Mouse (Mus musculus) liver, embryonic 13.5 days (tissue): ENCODE results near the gene Rmi2. TPM values are rescaled to one million over a fixed set of nuclear protein-coding genes. Genes with fewer than 3 reads are reported as not detected.
"Not testable (repeated sequence)": the region's sequence is repeated elsewhere in the genome, so short reads cannot be mapped to it uniquely, and the experiment has no call there.

Experiments
- ATAC-seq: fragments of 200-750 bp; cut with Nextera tagmentation; 2 replicates; pipeline ENCODE4 v1.8.0; 2017; ENCODE audit warnings: low read depth, mild to moderate bottlenecking, moderate number of reproducible peaks, moderate library complexity
- DNase-seq: peaks from one replicate; pipeline ENCODE4 v3.0.0; 2022
- H3K27ac ChIP-seq: fragments of 300-500 bp; sonication (generic); 2 replicates; pipeline ENCODE4 v1.5.1; 2015; ENCODE audit warnings: moderate library complexity, mild to moderate bottlenecking, inconsistent platforms
- H3K27me3 ChIP-seq: fragments of 300-500 bp; sonication (generic); 2 replicates; pipeline ENCODE4 v1.6.1; 2015; ENCODE audit warnings: mild to moderate bottlenecking, inconsistent platforms
- H3K36me3 ChIP-seq: fragments of 300-500 bp; sonication (generic); 2 replicates; pipeline ENCODE4 v1.6.1; 2015; ENCODE audit warnings: mild to moderate bottlenecking, inconsistent platforms
- H3K4me1 ChIP-seq: fragments of 300-500 bp; sonication (generic); replicated peaks from 2 replicates; pipeline ENCODE4 v1.6.1; 2015; ENCODE audit warnings: inconsistent platforms
- H3K4me2 ChIP-seq: fragments of 300-500 bp; sonication (generic); 2 replicates; pipeline ENCODE4 v1.6.1; 2015; ENCODE audit warnings: inconsistent platforms, mild to moderate bottlenecking, moderate library complexity
- H3K4me3 ChIP-seq: fragments of 300-500 bp; sonication (generic); replicated peaks from 2 replicates; pipeline ENCODE4 v1.5.1; 2015; ENCODE audit warnings: mild to moderate bottlenecking, inconsistent platforms
- H3K9ac ChIP-seq: fragments of 300-500 bp; sonication (generic); 2 replicates; pipeline ENCODE4 v1.6.1; 2015; ENCODE audit warnings: mild to moderate bottlenecking, inconsistent platforms
- H3K9me3 ChIP-seq: fragments of 300-500 bp; sonication (generic); replicated peaks from 2 replicates; pipeline ENCODE4 v1.6.1; 2016; ENCODE audit warnings: inconsistent platforms
- WGBS: fragments of 180-500 bp; shearing (Covaris S2); methylation state at CpG from one replicate; pipeline ENCODE4 v1.1.7; 2015; ENCODE audit not compliant: insufficient replicate concordance; 5-methylcytosine and 5-hydroxymethylcytosine counted together
- polyA plus RNA-seq: library from polyadenylated mRNA; unstranded; fragments of >200 nt; fragmentation: Nextera tagmentation; extraction: Ambion mirVana; gene quantifications from 2 replicates; pipeline ENCODE4 v1.2.1, GENCODE M21; 2015

The Rmi2 gene
- polyA plus RNA-seq, 1 experiment from 2014 or later, result 2.3 TPM

- H3K4me1 ChIP-seq, result peaks cover 17% of the 10 kb centered on the region
- no peak overlapping the region for H3K4me3 ChIP-seq
- no peaks in the 10 kb centered on the region for H3K9me3 ChIP-seq
- no peaks in the 10 kb centered on the region; the same call in 1 of the 2 replicates for H3K36me3 ChIP-seq
- DNase-seq (no peak), ATAC-seq (0 out of 2 replicates have a peak, but pooled peaks have one; percentile 11)
- 78% methylated on average over 6 of the region's 6 CpGs for WGBS
- H3K27ac ChIP-seq, result no peak overlapping the region
- H3K27me3 ChIP-seq, result peaks cover 6% of the 10 kb centered on the region; the same call in 1 of the 2 replicates
- no peak overlapping the region for H3K4me2 ChIP-seq
- no peak overlapping the region for H3K9ac ChIP-seq
Observed at GRCm38 (mm10) chr16:10845952-10846351, 11.1 kb downstream of the Rmi2 start.

DNA sequence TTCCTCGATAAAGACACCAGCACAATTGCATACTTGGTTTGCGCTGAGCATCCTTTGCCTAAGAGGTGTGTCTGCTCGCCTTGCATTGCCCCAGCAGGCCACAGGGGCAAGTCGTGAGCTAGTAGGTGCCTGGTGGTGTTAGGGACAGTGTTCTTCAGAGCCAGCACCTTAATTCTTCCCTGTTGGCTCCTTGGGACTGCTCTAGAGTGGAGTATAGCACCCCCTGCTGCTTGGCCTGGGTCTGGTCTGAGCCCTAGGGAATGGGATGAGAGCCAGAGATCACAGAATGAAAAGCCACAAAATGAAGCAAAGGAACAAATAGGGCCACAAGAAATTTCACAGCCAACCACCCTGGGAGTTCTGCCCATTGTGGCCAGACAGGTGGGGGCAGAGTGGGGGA is 11.6 kb downstream of the Rmi2 start:
- Histone ChIP-seq H3K4me2 (no peak overlapping the region), H3K27ac (no peak overlapping the region), H3K27me3 (peaks cover 6% of the 10 kb centered on the region; the same call in 1 of the 2 replicates), H3K36me3 (no peaks in the 10 kb centered on the region), H3K9me3 (no peaks in the 10 kb centered on the region), H3K4me1 (peaks cover 17% of the 10 kb centered on the region), H3K4me3 (no peak overlapping the region), H3K9ac (no peak overlapping the region)
- peak; percentile 62 for ATAC-seq
- DNase-seq, result peak; percentile 23
- WGBS, result 39% methylated on average over 4 of the region's 4 CpGs

DNA sequence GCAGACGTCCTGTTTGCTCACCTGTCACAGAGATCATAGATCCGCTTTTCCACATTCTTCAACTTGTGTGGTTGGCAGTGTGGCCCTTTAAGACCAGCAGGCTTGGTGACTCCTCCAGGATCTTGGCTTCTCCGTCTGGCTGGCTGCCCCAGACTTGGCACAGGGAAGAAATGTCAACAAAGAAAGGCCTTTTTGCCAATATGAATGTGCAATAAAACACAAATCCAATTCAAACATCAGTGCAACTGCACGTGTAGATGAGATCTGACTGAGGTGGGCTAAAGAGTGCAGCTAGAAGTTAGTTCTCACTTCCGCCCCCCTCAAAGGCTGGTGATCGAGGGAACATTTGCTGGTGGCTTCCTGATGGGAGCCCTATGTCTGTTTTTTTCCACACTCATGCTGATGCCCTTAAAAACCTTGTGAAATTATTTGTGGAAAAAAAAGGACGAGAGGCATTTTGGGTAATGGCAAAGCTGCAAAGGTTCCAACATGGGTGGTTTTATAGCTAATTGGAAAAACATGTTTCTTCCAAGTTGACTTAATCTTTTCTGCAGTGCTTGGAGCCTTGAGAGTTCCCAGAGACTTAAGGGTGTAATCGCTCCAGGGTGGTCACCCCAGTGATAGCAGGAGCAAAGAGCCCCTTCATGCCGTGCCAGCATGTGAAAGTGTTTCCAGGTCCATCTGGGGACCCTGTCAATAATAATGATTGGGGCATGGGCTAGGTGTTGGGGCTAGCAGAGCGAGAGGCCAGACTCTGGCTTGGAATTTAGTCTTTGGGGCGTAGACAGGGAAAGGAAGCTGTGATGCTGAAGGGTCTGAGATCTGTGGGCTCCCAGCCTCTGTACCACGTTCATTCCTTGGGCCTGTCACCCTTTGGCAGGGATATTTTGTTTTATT is 15.4 kb downstream of the Rmi2 start:
- H3K27me3 ChIP-seq, result peaks cover 4% of the 10 kb centered on the region; the same call in 1 of the 2 replicates
- H3K9ac ChIP-seq, result no peak overlapping the region
- H3K4me2 ChIP-seq, result no peak overlapping the region
- no peaks in the 10 kb centered on the region for H3K36me3 ChIP-seq
- H3K4me3 ChIP-seq, result no peak overlapping the region
- no peak for DNase-seq
- 62% methylated on average over 12 of the region's 12 CpGs for WGBS
- no peak overlapping the region for H3K27ac ChIP-seq
- H3K4me1 ChIP-seq, result no peaks in the 10 kb centered on the region
- no peaks in the 10 kb centered on the region for H3K9me3 ChIP-seq
- ATAC-seq, result no peak

DNA sequence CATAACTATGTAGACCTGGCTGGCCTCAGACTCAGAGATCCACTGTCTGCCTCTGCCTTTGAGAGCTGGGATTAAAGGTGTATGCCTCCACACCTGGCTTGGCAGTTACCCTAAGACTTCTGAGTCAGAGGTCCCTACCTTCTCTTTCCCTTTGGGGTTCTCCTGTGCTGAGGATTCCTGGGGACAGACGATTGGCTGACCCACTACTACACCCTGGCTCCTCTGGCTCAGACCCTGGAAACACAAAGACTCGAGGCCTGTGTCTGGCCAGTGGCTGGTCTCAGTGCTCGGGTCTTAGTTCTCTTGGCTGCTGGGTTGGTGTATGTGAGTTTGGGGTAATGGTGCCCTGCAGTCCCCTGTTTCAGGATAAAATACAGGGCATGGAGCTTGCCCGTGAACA is 16.0 kb downstream of the Rmi2 start:
- Histone ChIP-seq H3K4me3 (no peak overlapping the region), H3K27ac (no peak overlapping the region), H3K9me3 (no peaks in the 10 kb centered on the region), H3K36me3 (no peaks in the 10 kb centered on the region), H3K4me2 (no peak overlapping the region), H3K4me1 (no peaks in the 10 kb centered on the region), H3K9ac (no peak overlapping the region), H3K27me3 (peaks cover 2% of the 10 kb centered on the region; the same call in 1 of the 2 replicates)
- ATAC-seq (no peak), DNase-seq (no peak)
- WGBS, result 60% methylated on average over 4 of the region's 4 CpGs

- ATAC-seq, H3K27me3 ChIP-seq: not testable (repeated sequence)
- WGBS, result 70% methylated on average over 10 of the region's 10 CpGs
Observed at GRCm38 (mm10) chr16:10852216-10852615, 17.4 kb downstream of the Rmi2 start.

DNA sequence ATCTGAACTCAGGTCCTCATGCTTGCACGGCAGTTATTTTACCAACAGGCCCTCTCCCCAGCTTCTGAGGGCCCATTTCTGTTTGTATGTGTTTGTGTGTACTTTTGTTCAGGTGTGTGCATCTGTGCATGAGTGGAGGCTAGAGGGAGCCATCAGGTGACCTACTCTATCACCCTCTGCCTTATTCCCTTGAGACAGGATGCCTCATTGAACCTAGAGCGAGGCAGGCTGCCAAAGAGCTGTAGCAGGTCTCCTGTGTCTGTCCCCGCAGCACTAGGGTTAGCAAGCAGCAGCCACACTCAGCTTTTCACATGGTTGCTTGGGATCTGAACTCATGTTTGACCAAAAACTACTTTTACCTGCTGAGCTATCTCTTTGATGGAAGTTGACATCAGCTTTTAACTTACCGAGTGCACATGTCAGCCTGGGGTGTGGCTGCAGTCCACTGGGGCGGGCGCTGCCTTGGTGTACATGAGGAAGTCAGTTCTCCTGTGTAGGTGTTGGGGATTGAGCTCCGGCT is 24.9 kb downstream of the Rmi2 start:
- 76% methylated on average over 7 of the region's 7 CpGs for WGBS
- no peaks in the 10 kb centered on the region for H3K27me3 ChIP-seq
- no peaks in the 10 kb centered on the region for H3K9me3 ChIP-seq
- H3K4me1 ChIP-seq, result 0 out of 2 replicates have a peak, but pooled peaks cover 3% of the 10 kb centered on the region
- DNase-seq (no peak), ATAC-seq (no peak)
- H3K4me2 ChIP-seq, result no peak overlapping the region
- no peaks in the 10 kb centered on the region for H3K36me3 ChIP-seq
- H3K9ac ChIP-seq, result no peak overlapping the region
- no peak overlapping the region for H3K4me3 ChIP-seq
- no peak overlapping the region for H3K27ac ChIP-seq

More at GRCm38 (mm10) chr16:10852216-10852615, 17.4 kb downstream of the Rmi2 start:
- H3K9ac ChIP-seq, H3K36me3 ChIP-seq, H3K4me2 ChIP-seq, H3K4me1 ChIP-seq, H3K4me3 ChIP-seq, H3K9me3 ChIP-seq, H3K27ac ChIP-seq, DNase-seq: not testable (repeated sequence)

DNA sequence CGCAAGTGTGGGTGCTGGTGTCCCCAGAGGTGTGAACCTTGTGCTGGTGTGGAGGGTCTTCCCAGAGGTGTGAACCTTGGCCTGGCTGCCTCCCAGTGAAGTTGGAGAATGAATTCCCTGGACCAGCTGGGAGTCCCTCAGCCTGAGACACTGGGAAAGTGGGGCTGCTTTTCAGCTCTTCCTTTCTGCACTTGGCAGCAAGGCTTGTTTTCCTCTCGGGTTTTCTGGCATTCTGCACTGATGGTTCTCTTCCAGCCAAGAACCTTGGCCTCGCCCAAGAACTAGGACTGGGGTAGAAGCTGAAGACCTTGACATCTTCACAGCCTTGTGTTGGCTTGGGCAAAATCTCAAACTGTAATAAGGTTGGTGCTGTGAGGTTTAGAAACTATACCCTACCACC is 26.5 kb downstream of the Rmi2 start:
- no peak overlapping the region for H3K27ac ChIP-seq
- ATAC-seq (no peak), DNase-seq (no peak)
- H3K9me3 ChIP-seq, result no peaks in the 10 kb centered on the region
- no peaks in the 10 kb centered on the region for H3K27me3 ChIP-seq
- H3K4me3 ChIP-seq, result no peak overlapping the region
- WGBS, result 50% methylated on average over 3 of the region's 3 CpGs
- no peaks in the 10 kb centered on the region for H3K36me3 ChIP-seq
- no peak overlapping the region for H3K9ac ChIP-seq
- no peak overlapping the region for H3K4me2 ChIP-seq
- H3K4me1 ChIP-seq, result 0 out of 2 replicates have a peak, but pooled peaks cover 3% of the 10 kb centered on the region

- WGBS, result 60% methylated on average over 6 of the region's 6 CpGs
- no peak for ATAC-seq
Observed at GRCm38 (mm10) chr16:10864833-10865591, 30.2 kb downstream of the Rmi2 start.

GRCm38 (mm10) chr16:10865592-10865987 is 30.7 kb downstream of the Rmi2 start:
- Histone ChIP-seq H3K9ac (no peak overlapping the region), H3K9me3 (no peaks in the 10 kb centered on the region)
- ATAC-seq, result no peak

More at GRCm38 (mm10) chr16:10864833-10865591, 30.2 kb downstream of the Rmi2 start:
- H3K27ac ChIP-seq, result no peak overlapping the region
- no peak for DNase-seq
- H3K36me3 ChIP-seq, result no peaks in the 10 kb centered on the region
- H3K4me3 ChIP-seq, result no peak overlapping the region
- no peaks in the 10 kb centered on the region for H3K27me3 ChIP-seq
- no peaks in the 10 kb centered on the region for H3K9me3 ChIP-seq
- 0 out of 2 replicates have a peak, but pooled peaks cover 3% of the 10 kb centered on the region for H3K4me1 ChIP-seq
- H3K9ac ChIP-seq, result no peak overlapping the region
- no peak overlapping the region for H3K4me2 ChIP-seq

DNA sequence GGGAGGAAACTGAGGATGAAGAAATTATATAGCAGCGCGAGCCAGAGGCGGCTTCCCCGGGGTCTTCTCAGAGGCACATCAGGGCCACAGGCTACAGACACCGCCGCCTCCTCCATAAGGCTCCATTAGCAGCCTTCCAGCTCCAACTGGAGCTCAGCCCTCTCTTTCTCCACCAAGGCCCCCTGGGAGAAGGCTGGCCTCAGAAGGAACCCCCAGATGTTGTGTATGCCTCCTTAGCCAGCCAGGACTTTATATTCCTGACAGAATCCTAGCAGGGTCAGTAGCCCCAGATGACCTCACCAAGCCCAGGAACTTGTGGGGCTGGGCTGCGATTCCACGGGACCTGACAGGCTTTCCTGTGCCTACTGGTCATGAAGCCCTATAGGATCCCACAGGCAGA is 32.0 kb downstream of the Rmi2 start:
- no peak for ATAC-seq
- Histone ChIP-seq H3K4me2 (no peak overlapping the region), H3K9ac (no peak overlapping the region), H3K27ac (no peak overlapping the region), H3K36me3 (no peaks in the 10 kb centered on the region), H3K4me1 (0 out of 2 replicates have a peak, but pooled peaks cover 3% of the 10 kb centered on the region), H3K9me3 (no peaks in the 10 kb centered on the region), H3K27me3 (no peaks in the 10 kb centered on the region), H3K4me3 (no peak overlapping the region)
- no peak for DNase-seq
- WGBS, result 71% methylated on average over 8 of the region's 8 CpGs

More at GRCm38 (mm10) chr16:10865592-10865987, 30.7 kb downstream of the Rmi2 start:
- Histone ChIP-seq H3K27ac (no peak overlapping the region), H3K4me2 (no peak overlapping the region), H3K4me1 (0 out of 2 replicates have a peak, but pooled peaks cover 3% of the 10 kb centered on the region), H3K4me3 (no peak overlapping the region), H3K36me3 (no peaks in the 10 kb centered on the region), H3K27me3 (no peaks in the 10 kb centered on the region)
- no peak for DNase-seq

DNA sequence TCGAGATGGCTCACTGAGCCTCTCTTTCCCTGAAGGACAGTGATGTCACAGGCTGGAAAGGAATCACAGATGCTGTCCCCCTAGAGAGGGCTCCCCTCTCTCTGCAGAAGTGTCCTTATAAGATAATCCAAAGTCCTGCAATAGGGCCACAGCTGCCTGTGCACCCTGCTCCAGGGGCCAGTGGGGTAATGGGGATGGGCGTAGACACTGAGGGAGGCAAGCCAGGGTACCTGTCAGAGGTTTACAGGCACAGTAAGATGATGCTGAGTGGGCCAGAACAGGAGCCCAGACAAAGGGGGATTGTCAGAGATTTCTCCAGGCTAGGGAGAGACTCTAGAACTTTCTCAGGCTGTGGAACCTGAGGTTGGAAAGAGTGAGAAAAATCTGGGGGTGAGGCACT is 32.6 kb downstream of the Rmi2 start:
- Histone ChIP-seq H3K4me3 (no peak overlapping the region), H3K4me1 (0 out of 2 replicates have a peak, but pooled peaks cover 3% of the 10 kb centered on the region), H3K9ac (no peak overlapping the region), H3K27ac (no peak overlapping the region), H3K36me3 (no peaks in the 10 kb centered on the region), H3K27me3 (no peaks in the 10 kb centered on the region), H3K9me3 (no peaks in the 10 kb centered on the region), H3K4me2 (no peak overlapping the region)
- DNase-seq (no peak), ATAC-seq (no peak)
- WGBS, result 64% methylated on average over 2 of the region's 2 CpGs
